Mouse (Mus musculus) lung, postnatal 0 days (tissue): ENCODE results near the gene B4galt5. TPM values are rescaled to one million over a fixed set of nuclear protein-coding genes. Genes with fewer than 3 reads are reported as not detected.

ENCODE experiments used
- ATAC-seq: fragments of 200-750 bp; cut with Nextera tagmentation; 2 replicates; pipeline ENCODE4 v1.8.0; 2017; ENCODE audit warnings: moderate library complexity
- DNase-seq: peaks from one replicate; pipeline ENCODE4 v3.0.0-alpha.2; 2016; ENCODE audit warnings: low spot score
- H3K27ac ChIP-seq: fragments of 300-500 bp; sonication (generic); 2 replicates; pipeline ENCODE4 v1.5.1; 2014; ENCODE audit warnings: antibody characterized with exemption, mild to moderate bottlenecking, low read length, mixed read lengths
- H3K27me3 ChIP-seq: fragments of 300-500 bp; sonication (generic); replicated peaks from 2 replicates; pipeline ENCODE4 v1.6.1; 2014; ENCODE audit warnings: low read length, mixed read lengths; ENCODE audit not compliant: insufficient read depth
- H3K36me3 ChIP-seq: fragments of 300-500 bp; sonication (generic); 2 replicates; pipeline ENCODE4 v1.6.1; 2014; ENCODE audit warnings: low read length, mixed read lengths; ENCODE audit not compliant: insufficient read depth
- H3K4me1 ChIP-seq: fragments of 300-500 bp; sonication (generic); 2 replicates; pipeline ENCODE4 v1.6.1; 2014; ENCODE audit warnings: antibody characterized with exemption, low read depth, low read length, mixed read lengths; ENCODE audit not compliant: insufficient read depth
- H3K4me2 ChIP-seq: fragments of 300-500 bp; sonication (generic); replicated peaks from 2 replicates; pipeline ENCODE4 v1.6.1; 2014; ENCODE audit warnings: low read depth, mild to moderate bottlenecking, low read length, moderate library complexity, mixed read lengths
- H3K4me3 ChIP-seq: fragments of 300-500 bp; sonication (generic); 2 replicates; pipeline ENCODE4 v1.5.1; 2014; ENCODE audit warnings: low read depth, low read length
- H3K9ac ChIP-seq: fragments of 300-500 bp; sonication (generic); replicated peaks from 2 replicates; pipeline ENCODE4 v1.6.1; 2014; ENCODE audit warnings: low read depth, mild to moderate bottlenecking
- H3K9me3 ChIP-seq: fragments of 300-500 bp; sonication (generic); 2 replicates; pipeline ENCODE4 v1.6.1; 2016; ENCODE audit warnings: low read length, mixed read lengths
- CTCF ChIP-seq: IDR thresholded peaks from 2 replicates; pipeline ENCODE4 v1.5.1; 2016; ENCODE audit warnings: antibody characterized with exemption, mild to moderate bottlenecking
- EP300 ChIP-seq: IDR thresholded peaks from 2 replicates; pipeline ENCODE4 v1.6.1; 2016; ENCODE audit warnings: antibody characterized with exemption, mild to moderate bottlenecking, control low read depth
- WGBS: fragments of 180-500 bp; shearing (Covaris S2); extraction: QIAGEN DNeasy Blood & Tissue Kit; methylation state at CpG from one replicate; pipeline ENCODE4 v1.1.7; 2014; 5-methylcytosine and 5-hydroxymethylcytosine counted together
- polyA plus RNA-seq: library from polyadenylated mRNA; unstranded; fragments of >200 nt; fragmentation: Nextera tagmentation; extraction: Ambion mirVana; gene quantifications from 2 replicates; pipeline ENCODE4 v1.2.1, GENCODE M21; 2015

B4galt5 gene
- polyA plus RNA-seq, 1 experiment from 2014 or later: 10.3 TPM

DNA sequence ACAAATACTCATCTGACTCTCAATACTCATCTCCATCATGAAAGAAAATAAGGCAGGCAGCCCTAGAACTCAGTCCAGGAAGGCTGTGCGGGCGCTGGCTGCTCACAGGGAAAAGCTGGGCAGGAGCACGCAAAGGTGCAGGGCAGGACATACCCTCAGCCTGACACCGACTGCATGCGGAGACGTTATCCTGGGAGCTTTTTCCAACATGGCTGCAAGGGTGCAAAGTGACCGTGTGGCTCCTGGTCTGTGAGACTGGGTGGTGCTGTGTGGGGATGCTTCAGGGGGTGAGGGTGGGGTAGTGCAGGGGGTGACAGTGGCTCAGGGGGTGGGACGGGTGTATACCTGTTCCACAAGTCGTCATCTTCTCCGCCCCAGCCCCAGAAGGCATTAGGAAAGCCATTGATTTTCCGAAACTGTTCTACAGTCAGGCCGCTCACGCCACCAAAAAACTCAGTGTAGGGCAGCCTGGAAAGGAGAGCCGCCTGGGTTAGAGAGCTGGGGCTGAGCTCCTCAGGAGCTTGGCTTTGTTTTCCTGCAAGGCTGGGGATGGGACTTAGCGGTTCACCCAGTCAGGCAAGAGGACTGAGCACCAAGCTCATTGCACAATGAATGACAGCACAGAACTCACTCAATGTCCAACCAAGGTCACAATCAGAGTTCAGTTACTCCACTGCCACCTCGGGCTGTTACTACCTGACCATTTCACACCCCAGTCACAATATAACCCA lies 44.2 kb downstream of the B4galt5 start:
- ATAC-seq: no peak
- no peaks in the 10 kb centered on the region for H3K9me3 ChIP-seq
- TF ChIP-seq EP300 (no peak), CTCF (no peak)
- H3K27ac ChIP-seq: no peak overlapping the region
- no peak overlapping the region for H3K4me2 ChIP-seq
- DNase-seq: no peak
- no peaks in the 10 kb centered on the region for H3K27me3 ChIP-seq
- no peaks in the 10 kb centered on the region; the same call in 1 of the 2 replicates for H3K4me1 ChIP-seq
- H3K4me3 ChIP-seq: no peak overlapping the region
- WGBS: 87% methylated on average over 16 of the region's 16 CpGs
- peaks cover 9% of the 10 kb centered on the region; the same call in 1 of the 2 replicates for H3K36me3 ChIP-seq
- no peak overlapping the region for H3K9ac ChIP-seq

DNA sequence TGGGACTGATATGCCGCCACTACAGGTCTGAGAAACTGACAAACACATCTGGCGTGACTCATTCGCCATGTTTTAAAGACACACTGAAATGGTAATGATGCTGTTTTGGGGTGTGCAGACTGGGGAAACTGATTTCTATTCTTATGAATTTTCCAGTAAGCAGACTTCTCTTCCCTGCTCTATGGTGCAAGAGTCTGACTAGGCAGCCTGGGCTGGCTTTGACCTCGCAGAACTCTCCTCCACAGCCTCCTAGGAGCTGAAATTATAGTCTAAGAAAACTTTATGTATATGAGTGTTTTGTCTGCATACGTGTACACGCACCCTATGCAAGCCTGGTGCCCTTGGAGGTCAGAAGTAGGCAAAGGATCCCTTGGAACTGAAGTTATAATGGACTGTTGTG lies 45.2 kb downstream of the B4galt5 start:
- TF ChIP-seq CTCF: no peak
- DNase-seq (no peak), ATAC-seq (no peak)
- H3K4me2 ChIP-seq: no peak overlapping the region
- H3K27ac ChIP-seq: no peak overlapping the region
- no peaks in the 10 kb centered on the region; the same call in 1 of the 2 replicates for H3K4me1 ChIP-seq
- no peaks in the 10 kb centered on the region for H3K27me3 ChIP-seq
- 91% methylated on average over 6 of the region's 6 CpGs for WGBS
- H3K9ac ChIP-seq: no peak overlapping the region
- no peaks in the 10 kb centered on the region for H3K9me3 ChIP-seq
- H3K36me3 ChIP-seq: peaks cover 9% of the 10 kb centered on the region; the same call in 1 of the 2 replicates
- no peak overlapping the region for H3K4me3 ChIP-seq

DNA sequence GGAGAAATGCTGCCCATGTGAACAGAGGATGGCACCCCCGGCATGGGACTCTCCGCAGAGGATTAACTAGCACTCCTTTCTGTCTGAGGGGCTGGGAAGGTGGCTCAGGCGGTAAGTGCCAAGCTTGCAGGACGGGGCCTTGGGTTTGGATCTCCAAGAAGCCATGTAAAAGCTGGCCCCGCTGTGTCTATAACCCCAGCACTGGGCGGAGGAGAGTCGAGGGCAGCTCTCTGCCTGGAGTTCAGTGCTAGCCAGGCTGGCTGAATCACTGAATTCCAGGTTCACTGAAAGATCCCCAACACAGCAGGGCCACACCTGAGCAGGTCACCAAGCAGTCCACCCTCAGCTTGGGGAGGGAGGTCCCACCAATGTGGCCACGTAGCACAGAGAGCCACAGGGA lies 45.8 kb downstream of the B4galt5 start:
- no peaks in the 10 kb centered on the region for H3K9me3 ChIP-seq
- H3K27me3 ChIP-seq: no peaks in the 10 kb centered on the region
- H3K36me3 ChIP-seq: peaks cover 9% of the 10 kb centered on the region; the same call in 1 of the 2 replicates
- no peak overlapping the region for H3K27ac ChIP-seq
- no peak overlapping the region for H3K9ac ChIP-seq
- no peak overlapping the region for H3K4me2 ChIP-seq
- DNase-seq (no peak), ATAC-seq (no peak)
- no peaks in the 10 kb centered on the region; the same call in 1 of the 2 replicates for H3K4me1 ChIP-seq
- TF ChIP-seq CTCF: no peak
- TF ChIP-seq EP300: no peak
- H3K4me3 ChIP-seq: no peak overlapping the region
- WGBS: 85% methylated on average over 8 of the region's 8 CpGs

DNA sequence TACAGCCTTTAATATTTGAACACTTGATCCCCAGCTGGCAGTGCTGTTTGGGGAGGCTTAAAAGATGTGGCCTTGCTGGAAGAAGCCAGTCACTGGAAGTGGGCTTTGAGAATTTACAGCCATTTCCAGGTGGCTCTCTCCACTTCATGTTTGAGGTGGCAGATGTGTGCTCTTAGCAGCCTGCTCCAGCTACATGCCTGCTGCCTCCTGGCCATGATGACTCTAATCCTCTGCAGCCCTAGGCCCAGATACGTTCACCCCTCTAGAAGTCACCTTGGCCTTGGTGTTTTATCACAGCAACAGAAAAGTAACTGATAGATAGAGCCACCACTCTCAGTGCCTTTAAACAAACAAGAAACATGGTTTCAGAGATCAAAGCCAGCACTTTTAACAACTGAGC lies 46.3 kb downstream of the B4galt5 start:
- DNase-seq: no peak
- H3K4me1 ChIP-seq: no peaks in the 10 kb centered on the region; the same call in 1 of the 2 replicates
- WGBS: 68% methylated on average over 1 of the region's 1 CpGs
- H3K27ac ChIP-seq: no peak overlapping the region
- TF ChIP-seq CTCF (no peak), EP300 (no peak)
- no peak overlapping the region for H3K9ac ChIP-seq
- H3K27me3 ChIP-seq: no peaks in the 10 kb centered on the region
- H3K4me3 ChIP-seq: no peak overlapping the region
- no peak overlapping the region for H3K4me2 ChIP-seq
- H3K36me3 ChIP-seq: peaks cover 9% of the 10 kb centered on the region; the same call in 1 of the 2 replicates
- ATAC-seq: no peak
- H3K9me3 ChIP-seq: no peaks in the 10 kb centered on the region

DNA sequence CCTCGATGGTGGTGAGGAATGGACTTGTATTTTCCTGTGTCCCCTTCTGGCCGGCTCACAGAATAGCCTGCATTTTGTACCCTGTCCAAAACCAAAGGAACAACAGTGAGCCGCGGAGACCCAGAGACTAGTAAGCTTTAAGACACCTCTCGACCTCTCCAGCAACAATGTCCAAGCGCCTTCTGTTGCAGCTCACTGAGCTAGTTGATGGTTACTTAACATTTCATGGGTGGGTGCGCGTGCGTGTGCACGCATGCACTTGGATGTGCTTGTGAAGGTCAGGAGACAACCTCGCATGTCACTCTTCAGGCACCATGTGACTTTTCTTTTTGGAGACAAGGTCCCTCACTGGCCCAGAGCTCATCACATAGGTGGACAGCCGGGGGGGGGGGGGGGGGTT lies 47.0 kb downstream of the B4galt5 start:
- DNase-seq: no peak
- Histone ChIP-seq H3K9me3 (no peaks in the 10 kb centered on the region), H3K27ac (no peak overlapping the region), H3K9ac (no peak overlapping the region), H3K27me3 (no peaks in the 10 kb centered on the region), H3K36me3 (peaks cover 9% of the 10 kb centered on the region; the same call in 1 of the 2 replicates), H3K4me2 (no peak overlapping the region), H3K4me3 (no peak overlapping the region), H3K4me1 (no peaks in the 10 kb centered on the region; the same call in 1 of the 2 replicates)
- TF ChIP-seq CTCF (no peak), EP300 (no peak)
- ATAC-seq: no peak
- 91% methylated on average over 12 of the region's 12 CpGs for WGBS

DNA sequence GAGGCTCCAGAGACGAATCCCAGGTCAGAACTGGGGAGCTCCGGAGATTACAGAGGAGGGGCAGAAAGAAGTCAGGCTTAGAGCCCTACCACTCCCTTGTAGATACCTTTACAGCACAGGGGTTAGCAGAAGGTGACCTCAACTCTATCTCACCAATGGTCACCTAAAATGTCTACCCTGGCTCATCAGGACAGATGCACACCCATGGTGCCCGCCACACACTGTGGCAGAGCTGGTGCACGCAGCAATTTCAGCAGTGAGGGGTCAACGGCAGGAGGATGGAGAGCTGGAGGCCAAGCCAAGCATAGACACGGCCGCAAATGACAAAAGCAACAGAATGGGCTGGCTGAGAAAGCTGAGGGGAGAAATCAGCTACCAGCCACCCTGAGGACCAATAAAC lies 47.4 kb downstream of the B4galt5 start:
- no peak overlapping the region for H3K4me3 ChIP-seq
- WGBS: 95% methylated on average over 7 of the region's 7 CpGs
- no peak overlapping the region for H3K27ac ChIP-seq
- DNase-seq (no peak), ATAC-seq (no peak)
- H3K4me1 ChIP-seq: no peaks in the 10 kb centered on the region
- no peak overlapping the region for H3K9ac ChIP-seq
- peaks cover 9% of the 10 kb centered on the region; the same call in 1 of the 2 replicates for H3K36me3 ChIP-seq
- TF ChIP-seq CTCF (no peak), EP300 (no peak)
- no peaks in the 10 kb centered on the region for H3K27me3 ChIP-seq
- H3K9me3 ChIP-seq: no peaks in the 10 kb centered on the region
- no peak overlapping the region for H3K4me2 ChIP-seq
